Mouse (Mus musculus) yolk sac, embryonic 10.5 days (tissue): ENCODE results near the gene Olfr374.
"Not testable (repeated sequence)": the region's sequence is repeated elsewhere in the genome, so short reads cannot be mapped to it uniquely, and the experiment has no call there.

Experiments
- DNase-seq: peaks from one replicate; pipeline ENCODE4 v3.0.0-alpha.2; 2017; ENCODE audit warnings: low spot score

Olfr374 gene

GRCm38 (mm10) chr8:72106740-72107139 is at the start of gene Olfr374:
Olfr374 (plus strand) TSS chr8:72107040.
- DNase-seq = no peak

- not testable (repeated sequence) for DNase-seq
Observed at GRCm38 (mm10) chr8:72057643-72058042, 49.2 kb upstream of the Olfr374 start.

GRCm38 (mm10) chr8:72066819-72067399 is 39.9 kb upstream of the Olfr374 start:
- DNase-seq = not testable (repeated sequence)

- not testable (repeated sequence) for DNase-seq
Observed at GRCm38 (mm10) chr8:72082877-72083276, 24.0 kb upstream of the Olfr374 start, which contains the start of gene Olfr373. Olfr373 (plus strand) TSS chr8:72083177.

GRCm38 (mm10) chr8:72084744-72085143 is 22.1 kb upstream of the Olfr374 start:
- no peak for DNase-seq

- DNase-seq = not testable (repeated sequence)
Observed at GRCm38 (mm10) chr8:72087611-72088010, 19.2 kb upstream of the Olfr374 start.

- DNase-seq = not testable (repeated sequence)
Observed at GRCm38 (mm10) chr8:72096721-72097120, 10.1 kb upstream of the Olfr374 start.

GRCm38 (mm10) chr8:72099377-72100103 is 7.3 kb upstream of the Olfr374 start:
- DNase-seq = peak; percentile 11

GRCm38 (mm10) chr8:72105165-72105564 is 1.7 kb upstream of the Olfr374 start:
- no peak for DNase-seq

GRCm38 (mm10) chr8:72110876-72111275 is 4.0 kb downstream of the Olfr374 start:
- DNase-seq = no peak

- no peak for DNase-seq
Observed at GRCm38 (mm10) chr8:72112486-72112885, 5.6 kb downstream of the Olfr374 start.

- DNase-seq = no peak
Observed at GRCm38 (mm10) chr8:72115202-72115601, 8.4 kb downstream of the Olfr374 start.

GRCm38 (mm10) chr8:72118616-72119015 is 11.8 kb downstream of the Olfr374 start:
- DNase-seq = no peak

- DNase-seq = not testable (repeated sequence)
Observed at GRCm38 (mm10) chr8:72121486-72121885, 14.6 kb downstream of the Olfr374 start.

GRCm38 (mm10) chr8:72121997-72122396 is 15.2 kb downstream of the Olfr374 start:
- no peak for DNase-seq

- DNase-seq = no peak
Observed at GRCm38 (mm10) chr8:72127834-72128233, 21.0 kb downstream of the Olfr374 start.

GRCm38 (mm10) chr8:72131251-72131650 is 24.4 kb downstream of the Olfr374 start:
- DNase-seq = no peak

- DNase-seq = no peak
Observed at GRCm38 (mm10) chr8:72131901-72132300, 25.1 kb downstream of the Olfr374 start.

- no peak for DNase-seq
Observed at GRCm38 (mm10) chr8:72132417-72132816, 25.6 kb downstream of the Olfr374 start.

GRCm38 (mm10) chr8:72132891-72133290 is 26.1 kb downstream of the Olfr374 start:
- DNase-seq = no peak

- no peak for DNase-seq
Observed at GRCm38 (mm10) chr8:72133507-72133906, 26.7 kb downstream of the Olfr374 start.

GRCm38 (mm10) chr8:72134756-72135445 is 28.1 kb downstream of the Olfr374 start, which contains the start of gene Tpm4:
Tpm4 (plus strand) TSS chr8:72134975.
- DNase-seq = peak; percentile 89
